Mouse (Mus musculus): Measurements from ENCODE around the gene Pmis2. TPM values are rescaled to one million over a fixed set of nuclear protein-coding genes. Genes with fewer than 3 reads are reported as not detected.

Gene Pmis2
- not detected in 2 replicates for polyA plus RNA-seq (2014; fragmentation: Nextera tagmentation; extraction: Ambion mirVana)

GRCm38 (mm10) chr7:30671480-30671879, at the start of gene Pmis2:
Gene Pmis2, minus strand, starts transcription at chr7:30671605.
- no peak for DNase-seq (ENCODE audit: low spot score)

GRCm38 (mm10) chr7:30719669-30720068, 48.3 kb upstream of the Pmis2 start:
- Histone ChIP-seq H3K36me3 (ENCODE audit: control insufficient read depth, insufficient read depth, low read length) (no peaks in the 10 kb centered on the region), H3K4me2 (ENCODE audit: low read depth) (no peak overlapping the region), H3K4me1 (ENCODE audit: control insufficient read depth, insufficient read depth, low read length) (no peaks in the 10 kb centered on the region; the same call in 1 of the 2 replicates), H3K4me3 (ENCODE audit: low read depth, low read length) (no peak overlapping the region), H3K27ac (ENCODE audit: low read depth, low read length) (no peak overlapping the region), H3K9me3 (ENCODE audit: control insufficient read depth, low read length) (no peaks in the 10 kb centered on the region), H3K9ac (ENCODE audit: low read length) (no peak overlapping the region), H3K27me3 (ENCODE audit: control insufficient read depth, insufficient read depth, low read length) (0 out of 2 replicates have a peak, but pooled peaks cover 4% of the 10 kb centered on the region)
- ATAC-seq (ENCODE audit: insufficient read depth, low FRiP score, low TSS enrichment) (no peak), DNase-seq (ENCODE audit: low spot score) (no peak)
- 92% methylated on average over 5 of the region's 5 CpGs for WGBS

More at GRCm38 (mm10) chr7:30671480-30671879, at the start of gene Pmis2:
- Histone ChIP-seq H3K9ac (ENCODE audit: low read length) (no peak within 1 kb of the TSS), H3K4me2 (ENCODE audit: low read depth) (no peak within 1 kb of the TSS), H3K27ac (ENCODE audit: low read depth, low read length) (no peak within 1 kb of the TSS), H3K4me3 (ENCODE audit: low read depth, low read length) (no peak within 1 kb of the TSS), H3K27me3 (ENCODE audit: control insufficient read depth, insufficient read depth, low read length) (no peaks in the 10 kb centered on the region), H3K9me3 (ENCODE audit: control insufficient read depth, low read length) (no peaks in the 10 kb centered on the region), H3K4me1 (ENCODE audit: control insufficient read depth, insufficient read depth, low read length) (no peaks in the 10 kb centered on the region), H3K36me3 (ENCODE audit: control insufficient read depth, insufficient read depth, low read length) (no peaks in the 10 kb centered on the region)
- 69% methylated on average over 9 of the region's 9 CpGs for WGBS
- no peak for ATAC-seq (ENCODE audit: insufficient read depth, low FRiP score, low TSS enrichment)

GRCm38 (mm10) chr7:30717716-30718046, 46.3 kb upstream of the Pmis2 start:
- H3K4me3 ChIP-seq (ENCODE audit: low read depth, low read length), result peak overlapping the region; percentile 11
- DNase-seq (ENCODE audit: low spot score), result no peak
- H3K4me2 ChIP-seq (ENCODE audit: low read depth), result peak overlapping the region; percentile 43
- no peaks in the 10 kb centered on the region for H3K36me3 ChIP-seq (ENCODE audit: control insufficient read depth, insufficient read depth, low read length)
- 0 out of 2 replicates have a peak, but pooled peaks cover 4% of the 10 kb centered on the region for H3K27me3 ChIP-seq (ENCODE audit: control insufficient read depth, insufficient read depth, low read length)
- ATAC-seq (ENCODE audit: insufficient read depth, low FRiP score, low TSS enrichment), result no peak; the same call in 1 of the 2 replicates
- H3K27ac ChIP-seq (ENCODE audit: low read depth, low read length), result no peak overlapping the region
- no peaks in the 10 kb centered on the region; the same call in 1 of the 2 replicates for H3K4me1 ChIP-seq (ENCODE audit: control insufficient read depth, insufficient read depth, low read length)
- no peaks in the 10 kb centered on the region for H3K9me3 ChIP-seq (ENCODE audit: control insufficient read depth, low read length)
- 10% methylated on average over 14 of the region's 14 CpGs for WGBS
- no peak overlapping the region for H3K9ac ChIP-seq (ENCODE audit: low read length)

GRCm38 (mm10) chr7:30717006-30717715, 45.8 kb upstream of the Pmis2 start:
- 3% methylated on average over 43 of the region's 43 CpGs for WGBS
- Histone ChIP-seq H3K36me3 (ENCODE audit: control insufficient read depth, insufficient read depth, low read length) (no peaks in the 10 kb centered on the region), H3K27ac (ENCODE audit: low read depth, low read length) (no peak overlapping the region), H3K4me2 (ENCODE audit: low read depth) (peak overlapping the region; percentile 43), H3K27me3 (ENCODE audit: control insufficient read depth, insufficient read depth, low read length) (0 out of 2 replicates have a peak, but pooled peaks cover 4% of the 10 kb centered on the region), H3K4me1 (ENCODE audit: control insufficient read depth, insufficient read depth, low read length) (no peaks in the 10 kb centered on the region; the same call in 1 of the 2 replicates), H3K9me3 (ENCODE audit: control insufficient read depth, low read length) (no peaks in the 10 kb centered on the region), H3K4me3 (ENCODE audit: low read depth, low read length) (peak overlapping the region; percentile 11), H3K9ac (ENCODE audit: low read length) (no peak overlapping the region)
- DNase-seq (ENCODE audit: low spot score) (peak; percentile 84), ATAC-seq (ENCODE audit: insufficient read depth, low FRiP score, low TSS enrichment) (peak; percentile 85)

GRCm38 (mm10) chr7:30711942-30712341, 40.5 kb upstream of the Pmis2 start, which contains the start of gene Atp4a:
Gene Atp4a, plus strand, starts transcription at chr7:30712209.
- ATAC-seq (ENCODE audit: insufficient read depth, low FRiP score, low TSS enrichment), result no peak
- 86% methylated on average over 3 of the region's 3 CpGs for WGBS
- no peak for DNase-seq (ENCODE audit: low spot score)
- no peaks in the 10 kb centered on the region for H3K36me3 ChIP-seq (ENCODE audit: control insufficient read depth, insufficient read depth, low read length)
- no peaks in the 10 kb centered on the region for H3K27me3 ChIP-seq (ENCODE audit: control insufficient read depth, insufficient read depth, low read length)
- H3K9ac ChIP-seq (ENCODE audit: low read length), result no peak within 1 kb of the TSS
- no peak within 1 kb of the TSS for H3K4me2 ChIP-seq (ENCODE audit: low read depth)
- H3K9me3 ChIP-seq (ENCODE audit: control insufficient read depth, low read length), result no peaks in the 10 kb centered on the region
- H3K4me1 ChIP-seq (ENCODE audit: control insufficient read depth, insufficient read depth, low read length), result no peaks in the 10 kb centered on the region; the same call in 1 of the 2 replicates
- H3K27ac ChIP-seq (ENCODE audit: low read depth, low read length), result no peak within 1 kb of the TSS
- no peak within 1 kb of the TSS for H3K4me3 ChIP-seq (ENCODE audit: low read depth, low read length)

- Histone ChIP-seq H3K4me2 (ENCODE audit: low read depth) (no peak overlapping the region), H3K4me1 (ENCODE audit: control insufficient read depth, insufficient read depth, low read length) (no peaks in the 10 kb centered on the region), H3K27me3 (ENCODE audit: control insufficient read depth, insufficient read depth, low read length) (no peaks in the 10 kb centered on the region), H3K9ac (ENCODE audit: low read length) (no peak overlapping the region), H3K27ac (ENCODE audit: low read depth, low read length) (no peak overlapping the region), H3K9me3 (ENCODE audit: control insufficient read depth, low read length) (no peaks in the 10 kb centered on the region), H3K4me3 (ENCODE audit: low read depth, low read length) (no peak overlapping the region), H3K36me3 (ENCODE audit: control insufficient read depth, insufficient read depth, low read length) (no peaks in the 10 kb centered on the region)
- ATAC-seq (ENCODE audit: insufficient read depth, low FRiP score, low TSS enrichment) (no peak), DNase-seq (ENCODE audit: low spot score) (no peak)
- 81% methylated on average over 1 of the region's 1 CpGs for WGBS
Observed at GRCm38 (mm10) chr7:30707441-30707840, 36.0 kb upstream of the Pmis2 start.

GRCm38 (mm10) chr7:30706214-30706882, 34.9 kb upstream of the Pmis2 start:
- no peak overlapping the region for H3K4me2 ChIP-seq (ENCODE audit: low read depth)
- WGBS, result 83% methylated on average over 8 of the region's 8 CpGs
- no peaks in the 10 kb centered on the region for H3K4me1 ChIP-seq (ENCODE audit: control insufficient read depth, insufficient read depth, low read length)
- H3K36me3 ChIP-seq (ENCODE audit: control insufficient read depth, insufficient read depth, low read length), result no peaks in the 10 kb centered on the region
- DNase-seq (ENCODE audit: low spot score) (no peak), ATAC-seq (ENCODE audit: insufficient read depth, low FRiP score, low TSS enrichment) (no peak)
- no peaks in the 10 kb centered on the region for H3K27me3 ChIP-seq (ENCODE audit: control insufficient read depth, insufficient read depth, low read length)
- H3K4me3 ChIP-seq (ENCODE audit: low read depth, low read length), result no peak overlapping the region
- H3K9me3 ChIP-seq (ENCODE audit: control insufficient read depth, low read length), result no peaks in the 10 kb centered on the region; the same call in 1 of the 2 replicates
- H3K9ac ChIP-seq (ENCODE audit: low read length), result no peak overlapping the region
- no peak overlapping the region for H3K27ac ChIP-seq (ENCODE audit: low read depth, low read length)

GRCm38 (mm10) chr7:30698589-30698988, 27.2 kb upstream of the Pmis2 start, which contains the start of gene 2200002J24Rik:
Gene 2200002J24Rik, plus strand, starts transcription at chr7:30698926.
- Histone ChIP-seq H3K4me3 (ENCODE audit: low read depth, low read length) (no peak within 1 kb of the TSS), H3K27ac (ENCODE audit: low read depth, low read length) (no peak within 1 kb of the TSS), H3K4me1 (ENCODE audit: control insufficient read depth, insufficient read depth, low read length) (no peaks in the 10 kb centered on the region), H3K9ac (ENCODE audit: low read length) (no peak within 1 kb of the TSS), H3K36me3 (ENCODE audit: control insufficient read depth, insufficient read depth, low read length) (no peaks in the 10 kb centered on the region), H3K4me2 (ENCODE audit: low read depth) (no peak within 1 kb of the TSS), H3K9me3 (ENCODE audit: control insufficient read depth, low read length) (no peaks in the 10 kb centered on the region; the same call in 1 of the 2 replicates), H3K27me3 (ENCODE audit: control insufficient read depth, insufficient read depth, low read length) (no peaks in the 10 kb centered on the region)
- WGBS, result 37% methylated on average over 9 of the region's 9 CpGs
- DNase-seq (ENCODE audit: low spot score), result no peak
- ATAC-seq (ENCODE audit: insufficient read depth, low FRiP score, low TSS enrichment), result no peak
